Mouse (Mus musculus): ENCODE results near the gene Mcts1.

GRCm38 (mm10) chrX:38589827-38590226, 10.6 kb upstream of the Mcts1 start:
- no peak for TF ChIP-seq CTCF (IDR thresholded peaks at IDR 0.05; ENCODE audit: low read depth, low read length)
- no peak for TF ChIP-seq GATA1 (IDR thresholded peaks at IDR 0.05; ENCODE audit: borderline replicate concordance, low read length)
- TF ChIP-seq GATA2 (IDR thresholded peaks at IDR 0.05; ENCODE audit: borderline replicate concordance, low read depth, low read length), result no peak
- no peak for TF ChIP-seq POLR2AphosphoS5 (IDR thresholded peaks at IDR 0.05; ENCODE audit: insufficient replicate concordance, low read depth, low read length)
